12 mouse cellular contexts compared by ENCODE assay signal in the genomic region with DNA sequence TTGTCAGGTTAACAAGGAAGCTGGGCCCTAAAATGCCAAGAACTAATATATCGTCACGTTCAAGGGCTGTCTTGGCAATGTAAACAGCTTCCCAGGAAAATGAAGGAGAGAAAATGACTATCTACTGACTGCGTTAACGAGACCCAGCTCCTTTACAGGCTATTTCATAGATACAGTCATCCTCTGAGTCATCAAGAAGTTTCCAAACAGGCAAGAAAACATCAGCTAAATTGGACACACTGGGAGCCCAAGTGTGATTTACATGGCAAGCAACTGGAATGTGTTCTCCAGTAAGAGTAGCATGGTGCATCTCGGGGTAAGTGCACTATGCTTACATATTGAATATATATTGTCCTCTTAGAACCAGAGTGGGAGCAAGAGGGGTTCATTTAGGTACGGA.
"Had no signal": no experiment of that assay in that cellular context is flagged by ENCODE, and none has a peak within 500 bp of the region (broad histone marks: within the 10 kb centered on the region; RNA-seq: fewer than 3 reads in every experiment).

No protein-coding gene starts in this region.

- DNase-seq: retina, postnatal 1 day; right cerebral cortex, adult 18-20 months; right cerebral cortex, postnatal 14 days; right cerebral cortex, postnatal 25 days; right cerebral cortex, postnatal 4 days; spleen, adult 18-20 months; thymus, adult 18-20 months; thymus, adult 2 months; thymus, postnatal 14 days; thymus, postnatal 25 days; thymus, postnatal 36 days; thymus, postnatal 4 days had no signal
